Mouse (Mus musculus) limb, embryonic 13.5 days (tissue): ENCODE results near the gene N4bp1. TPM values are rescaled to one million over a fixed set of nuclear protein-coding genes. Genes with fewer than 3 reads are reported as not detected.

ENCODE experiments used
- ATAC-seq: fragments of 200-750 bp; cut with Nextera tagmentation; 2 replicates; pipeline ENCODE4 v1.8.0; 2017; ENCODE audit warnings: low read depth, moderate number of reproducible peaks, moderate TSS enrichment; ENCODE audit not compliant: low FRiP score
- H3K27ac ChIP-seq: fragments of 300-500 bp; sonication (generic); 2 replicates; pipeline ENCODE4 v1.5.1; 2015; ENCODE audit warnings: inconsistent platforms, mild to moderate bottlenecking, moderate library complexity
- H3K27me3 ChIP-seq: fragments of 300-500 bp; sonication (generic); 2 replicates; pipeline ENCODE4 v1.6.1; 2015; ENCODE audit warnings: mild to moderate bottlenecking, inconsistent platforms
- H3K36me3 ChIP-seq: fragments of 300-500 bp; sonication (generic); 2 replicates; pipeline ENCODE4 v1.6.1; 2015; ENCODE audit warnings: inconsistent platforms, mild to moderate bottlenecking, moderate library complexity
- H3K4me1 ChIP-seq: fragments of 300-500 bp; sonication (generic); 2 replicates; pipeline ENCODE4 v1.6.1; 2015; ENCODE audit warnings: inconsistent platforms
- H3K4me2 ChIP-seq: fragments of 300-500 bp; sonication (generic); replicated peaks from 2 replicates; pipeline ENCODE4 v1.6.1; 2015; ENCODE audit warnings: inconsistent platforms, mild to moderate bottlenecking, moderate library complexity
- H3K4me3 ChIP-seq: fragments of 300-500 bp; sonication (generic); 2 replicates; pipeline ENCODE4 v1.5.1; 2015; ENCODE audit warnings: moderate library complexity, mild to moderate bottlenecking, inconsistent platforms
- H3K9ac ChIP-seq: fragments of 300-500 bp; sonication (generic); 2 replicates; pipeline ENCODE4 v1.6.1; 2015; ENCODE audit warnings: mild to moderate bottlenecking, inconsistent platforms
- H3K9me3 ChIP-seq: fragments of 300-500 bp; sonication (generic); 2 replicates; pipeline ENCODE4 v1.6.1; 2016; ENCODE audit warnings: inconsistent platforms
- WGBS: fragments of 180-500 bp; shearing (Covaris S2); methylation state at CpG from one replicate; pipeline ENCODE4 v1.1.7; 2015; 5-methylcytosine and 5-hydroxymethylcytosine counted together
- polyA plus RNA-seq: library from polyadenylated mRNA; unstranded; fragments of >200 nt; fragmentation: Nextera tagmentation; extraction: Ambion mirVana; gene quantifications from 2 replicates; pipeline ENCODE4 v1.2.1, GENCODE M21; 2015

Gene N4bp1
- polyA plus RNA-seq, 1 experiment from 2014 or later = 10.9 TPM

DNA sequence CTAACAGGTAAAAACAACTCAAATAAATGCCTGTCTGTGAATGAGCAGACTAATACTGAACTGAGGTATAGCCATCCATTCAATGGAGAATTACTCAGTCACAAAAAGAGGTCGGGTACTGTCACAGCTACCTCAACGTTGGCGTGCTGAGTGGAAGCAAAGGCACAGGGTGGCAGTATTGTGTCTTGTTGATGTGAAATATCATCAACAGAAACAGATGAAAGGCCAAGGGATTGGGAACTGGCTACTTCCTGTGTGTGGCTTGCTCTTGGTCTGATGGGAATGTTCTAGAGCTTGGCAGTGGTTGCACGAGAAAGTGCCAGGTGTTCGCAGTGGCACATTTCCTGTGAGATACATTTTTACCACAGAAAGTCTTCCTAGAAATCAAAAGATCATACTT, 76.8 kb downstream of the N4bp1 start:
- Histone ChIP-seq H3K4me3 (no peak overlapping the region), H3K9me3 (no peaks in the 10 kb centered on the region), H3K27me3 (no peaks in the 10 kb centered on the region), H3K4me2 (no peak overlapping the region), H3K27ac (no peak overlapping the region), H3K36me3 (no peaks in the 10 kb centered on the region), H3K9ac (no peak overlapping the region), H3K4me1 (no peaks in the 10 kb centered on the region)
- ATAC-seq = no peak
- 70% methylated on average over 5 of the region's 5 CpGs for WGBS

DNA sequence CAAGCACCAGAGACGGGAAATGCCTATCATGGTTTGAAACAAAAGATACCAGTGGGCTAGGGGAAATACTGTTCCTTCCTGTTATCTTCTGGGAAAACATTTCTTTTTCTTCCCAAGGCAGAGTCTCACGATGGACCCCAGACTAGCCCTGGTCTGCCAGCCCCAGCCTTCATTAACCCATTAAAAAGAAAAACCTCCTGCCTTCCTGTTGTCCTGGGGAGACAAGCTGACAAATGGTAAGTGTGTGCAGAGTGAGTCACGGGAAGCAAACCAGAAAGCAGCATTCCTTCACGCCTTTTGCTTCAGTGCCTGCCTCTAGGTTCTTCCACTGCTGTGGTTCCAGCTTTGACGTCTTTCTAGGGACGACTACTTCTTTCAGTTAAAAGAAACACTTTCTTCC, 83.1 kb downstream of the N4bp1 start:
- H3K4me1 ChIP-seq = 0 out of 2 replicates have a peak, but pooled peaks cover 4% of the 10 kb centered on the region
- no peaks in the 10 kb centered on the region for H3K36me3 ChIP-seq
- no peaks in the 10 kb centered on the region for H3K9me3 ChIP-seq
- ATAC-seq = no peak
- H3K27ac ChIP-seq = no peak overlapping the region
- no peak overlapping the region for H3K9ac ChIP-seq
- H3K4me2 ChIP-seq = no peak overlapping the region
- 53% methylated on average over 6 of the region's 6 CpGs for WGBS
- H3K27me3 ChIP-seq = no peaks in the 10 kb centered on the region
- no peak overlapping the region for H3K4me3 ChIP-seq

DNA sequence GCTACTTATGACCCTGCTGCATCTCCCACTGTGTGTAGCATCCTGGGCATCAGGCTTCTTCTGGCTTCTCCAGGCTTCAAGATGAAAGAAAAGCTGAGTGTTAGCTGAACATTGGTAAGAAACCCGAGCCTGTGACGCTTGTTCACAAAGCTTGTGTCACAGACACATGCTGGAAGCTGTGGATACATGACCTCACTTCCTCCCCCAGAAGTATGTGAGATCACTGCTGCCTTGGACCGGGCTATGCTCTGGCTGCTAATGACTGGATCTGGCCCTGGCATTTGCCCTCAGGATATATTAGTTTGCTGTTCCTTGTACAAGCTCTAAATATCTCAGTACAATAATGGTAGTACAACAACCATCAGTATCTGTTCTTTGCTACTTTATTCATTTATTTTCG, 84.1 kb downstream of the N4bp1 start:
- 34% methylated on average over 4 of the region's 4 CpGs for WGBS
- Histone ChIP-seq H3K9ac (no peak overlapping the region), H3K36me3 (no peaks in the 10 kb centered on the region), H3K4me1 (0 out of 2 replicates have a peak, but pooled peaks cover 4% of the 10 kb centered on the region), H3K4me2 (no peak overlapping the region), H3K27me3 (no peaks in the 10 kb centered on the region), H3K27ac (no peak overlapping the region), H3K9me3 (no peaks in the 10 kb centered on the region), H3K4me3 (no peak overlapping the region)
- ATAC-seq = no peak; the same call in 1 of the 2 replicates

DNA sequence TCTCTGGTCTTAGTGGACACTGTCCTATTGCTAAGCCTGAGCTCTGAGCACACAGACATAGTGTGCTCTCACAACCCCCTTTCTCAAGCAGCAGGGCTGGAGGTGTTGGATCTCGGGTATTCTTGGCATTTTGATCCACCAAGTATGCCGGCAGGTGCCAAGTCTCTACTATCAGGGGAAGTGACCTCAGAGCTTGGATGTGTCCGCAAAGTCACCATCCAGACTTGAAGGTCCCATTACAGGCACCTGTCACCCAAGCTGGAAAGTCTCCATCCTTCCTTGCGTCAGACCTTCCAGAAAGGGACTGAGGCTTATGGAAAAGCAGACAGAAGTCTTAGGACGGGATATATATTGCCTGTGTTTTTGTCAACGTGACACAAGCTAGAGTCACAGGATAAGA, 86.9 kb downstream of the N4bp1 start:
- no peaks in the 10 kb centered on the region for H3K27me3 ChIP-seq

DNA sequence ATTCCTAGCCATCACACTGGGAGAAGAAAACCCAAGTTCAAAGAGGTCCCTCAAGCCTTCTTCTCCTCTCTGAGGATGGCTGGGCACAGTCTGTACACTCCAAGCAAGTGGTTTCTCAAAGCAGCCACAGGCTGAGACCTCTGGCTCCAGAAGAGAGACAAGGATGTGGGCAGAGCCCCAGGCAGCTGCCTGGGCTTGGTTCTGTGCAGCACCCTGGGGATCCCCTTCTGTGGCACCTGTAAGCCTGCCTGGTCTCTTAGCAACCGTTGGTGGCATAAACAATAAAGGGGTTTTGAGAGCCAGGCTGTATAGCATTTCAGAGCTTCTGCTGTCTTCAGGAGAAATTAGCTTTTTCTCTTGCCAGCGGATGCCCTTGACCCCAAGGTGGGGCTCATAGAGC, 87.4 kb downstream of the N4bp1 start:
- WGBS = 92% methylated on average over 2 of the region's 2 CpGs

More for the DNA sequence above, 86.9 kb downstream of the N4bp1 start:
- Histone ChIP-seq H3K36me3 (no peaks in the 10 kb centered on the region), H3K4me3 (no peak overlapping the region), H3K4me2 (no peak overlapping the region), H3K9me3 (no peaks in the 10 kb centered on the region), H3K4me1 (0 out of 2 replicates have a peak, but pooled peaks cover 4% of the 10 kb centered on the region), H3K27ac (no peak overlapping the region), H3K9ac (no peak overlapping the region)
- 93% methylated on average over 6 of the region's 6 CpGs for WGBS
- no peak for ATAC-seq

DNA sequence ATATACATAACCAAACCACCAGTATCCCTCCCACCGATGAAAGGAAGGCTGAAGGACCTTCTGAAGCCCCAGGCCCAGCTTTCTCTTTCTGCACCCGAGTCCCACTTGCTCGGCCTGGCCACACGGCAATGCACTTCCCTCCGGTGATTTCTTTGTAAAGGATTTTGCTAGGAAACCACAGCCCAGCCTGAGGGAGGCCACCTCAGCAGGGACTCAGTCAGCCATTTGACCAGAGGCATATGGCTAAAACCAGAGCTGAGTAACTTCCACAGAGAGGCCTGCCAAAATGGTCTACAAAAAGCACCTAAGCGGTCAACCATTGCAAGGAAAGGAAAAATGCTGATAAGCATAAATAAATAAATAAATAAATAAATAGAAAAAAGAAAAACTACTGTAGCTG, 90.3 kb downstream of the N4bp1 start:
- Histone ChIP-seq H3K9me3 (no peaks in the 10 kb centered on the region), H3K27ac (no peak overlapping the region), H3K4me2 (no peak overlapping the region), H3K36me3 (no peaks in the 10 kb centered on the region), H3K27me3 (no peaks in the 10 kb centered on the region), H3K9ac (no peak overlapping the region), H3K4me3 (no peak overlapping the region), H3K4me1 (no peaks in the 10 kb centered on the region)
- WGBS = 43% methylated on average over 6 of the region's 6 CpGs
- no peak for ATAC-seq

More for the DNA sequence above, 87.4 kb downstream of the N4bp1 start:
- Histone ChIP-seq H3K9ac (no peak overlapping the region), H3K36me3 (no peaks in the 10 kb centered on the region), H3K4me1 (0 out of 2 replicates have a peak, but pooled peaks cover 4% of the 10 kb centered on the region), H3K9me3 (no peaks in the 10 kb centered on the region), H3K27me3 (no peaks in the 10 kb centered on the region), H3K27ac (no peak overlapping the region), H3K4me3 (no peak overlapping the region), H3K4me2 (no peak overlapping the region)
- no peak for ATAC-seq

DNA sequence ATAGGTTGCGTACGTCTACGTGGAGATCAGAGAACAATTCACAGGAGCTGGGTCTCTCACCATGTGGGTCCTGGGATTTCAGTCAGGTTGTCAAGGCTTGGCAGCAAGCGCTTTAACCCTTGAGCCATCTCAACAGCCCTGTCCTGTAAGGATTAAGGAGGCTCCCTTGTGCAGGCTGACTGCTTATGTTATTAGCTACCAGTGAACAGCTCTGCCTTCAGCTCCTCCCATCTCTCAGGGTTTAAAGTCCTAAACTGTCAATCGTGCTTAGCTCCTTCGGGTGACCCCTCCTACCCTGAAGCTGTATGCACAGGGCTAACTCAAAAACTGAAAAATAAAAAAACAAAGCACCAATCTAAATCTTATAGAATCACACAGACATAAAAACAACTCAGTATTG, 93.5 kb downstream of the N4bp1 start:
- Histone ChIP-seq H3K27ac (no peak overlapping the region), H3K27me3 (no peaks in the 10 kb centered on the region), H3K9me3 (no peaks in the 10 kb centered on the region), H3K4me1 (peaks cover 9% of the 10 kb centered on the region; the same call in 1 of the 2 replicates), H3K9ac (no peak overlapping the region), H3K36me3 (no peaks in the 10 kb centered on the region), H3K4me3 (no peak overlapping the region), H3K4me2 (no peak overlapping the region)
- WGBS = 83% methylated on average over 6 of the region's 6 CpGs
- ATAC-seq = no peak

DNA sequence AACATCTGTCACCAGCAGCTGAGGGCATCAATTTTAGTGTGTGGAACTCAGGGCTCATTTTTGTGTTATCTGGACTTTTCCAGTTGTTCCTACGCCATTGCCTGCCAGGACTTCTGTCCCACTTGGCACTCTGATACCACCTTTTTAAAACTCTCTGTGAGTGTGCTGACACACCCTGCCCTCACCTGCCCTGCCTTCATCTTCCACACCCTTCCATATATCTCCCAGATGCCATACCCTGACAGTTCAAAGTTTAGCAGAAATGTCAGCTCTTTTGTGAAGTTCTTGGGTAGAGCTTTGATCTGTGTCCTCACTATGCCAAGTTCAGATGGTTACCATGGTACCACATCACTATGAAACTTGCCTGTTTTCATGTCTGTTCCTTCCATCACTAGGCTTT, 95.5 kb downstream of the N4bp1 start:
- H3K27ac ChIP-seq = no peak overlapping the region
- H3K36me3 ChIP-seq = no peaks in the 10 kb centered on the region
- no peak overlapping the region for H3K4me3 ChIP-seq
- peaks cover 9% of the 10 kb centered on the region; the same call in 1 of the 2 replicates for H3K4me1 ChIP-seq
- no peak for ATAC-seq
- no peaks in the 10 kb centered on the region for H3K9me3 ChIP-seq
- no peak overlapping the region for H3K9ac ChIP-seq
- no peak overlapping the region for H3K4me2 ChIP-seq
- WGBS = 78% methylated on average over 1 of the region's 1 CpGs
- H3K27me3 ChIP-seq = no peaks in the 10 kb centered on the region

DNA sequence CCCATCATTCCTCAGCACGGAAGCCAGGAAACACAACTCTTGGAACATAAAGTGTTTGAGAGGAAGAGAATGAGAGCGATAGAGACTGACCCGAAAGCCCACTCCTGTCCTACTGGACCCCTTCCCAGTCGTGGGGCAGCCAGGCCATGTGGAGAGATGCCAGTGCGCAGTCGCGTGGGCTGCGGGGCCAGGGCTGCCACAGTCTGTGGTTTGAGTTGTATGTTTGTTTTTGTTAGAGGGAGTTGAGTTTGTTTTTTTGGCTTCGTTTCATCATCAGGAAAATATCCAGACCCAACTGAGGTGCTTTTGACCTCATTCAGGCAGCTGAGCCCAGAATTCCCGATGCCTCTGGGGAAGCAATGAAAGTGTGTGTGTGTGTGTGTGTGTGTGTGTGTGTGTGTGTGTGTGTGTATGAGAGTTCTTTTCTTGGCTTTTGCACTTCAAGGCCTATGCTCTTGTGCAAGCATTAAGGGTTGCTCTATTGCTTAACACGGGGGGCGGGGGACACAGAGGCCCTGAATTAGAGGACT, 97.1 kb downstream of the N4bp1 start:
- H3K27me3 ChIP-seq = no peaks in the 10 kb centered on the region
- H3K27ac ChIP-seq = peak overlapping the region; percentile 6; the same call in 1 of the 2 replicates
- H3K4me1 ChIP-seq = peaks cover 9% of the 10 kb centered on the region; the same call in 1 of the 2 replicates
- 0 out of 2 replicates have a peak overlapping the region, but pooled peaks have one; percentile 19 for H3K4me2 ChIP-seq
- no peak overlapping the region for H3K4me3 ChIP-seq
- ATAC-seq = no peak
- no peaks in the 10 kb centered on the region for H3K9me3 ChIP-seq
- no peak overlapping the region for H3K9ac ChIP-seq
- WGBS = 72% methylated on average over 12 of the region's 12 CpGs
- H3K36me3 ChIP-seq = no peaks in the 10 kb centered on the region

DNA sequence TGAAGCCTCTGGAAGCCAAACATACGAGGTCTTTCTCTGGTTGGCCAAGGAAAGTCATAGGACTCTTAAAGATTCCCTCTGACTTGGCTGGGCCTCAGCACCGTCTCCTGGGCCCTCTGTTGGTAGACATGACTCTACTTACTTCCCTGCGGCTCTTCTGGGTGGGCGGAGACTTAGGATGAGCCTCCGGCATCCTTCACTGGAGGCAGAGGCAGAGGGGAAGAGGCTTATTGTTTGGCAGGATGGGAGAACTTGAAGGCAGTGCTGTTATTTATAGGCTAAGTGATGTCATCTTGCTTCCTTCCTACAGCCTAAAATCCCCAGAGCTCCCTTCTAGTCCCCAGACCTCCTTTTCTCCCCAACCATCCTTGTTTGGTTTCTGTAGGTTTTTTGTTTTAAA, 98.6 kb downstream of the N4bp1 start:
- 52% methylated on average over 5 of the region's 5 CpGs for WGBS
- H3K27ac ChIP-seq = no peak overlapping the region
- H3K9me3 ChIP-seq = no peaks in the 10 kb centered on the region
- H3K4me2 ChIP-seq = no peak overlapping the region
- H3K36me3 ChIP-seq = no peaks in the 10 kb centered on the region
- peaks cover 9% of the 10 kb centered on the region; the same call in 1 of the 2 replicates for H3K4me1 ChIP-seq
- H3K4me3 ChIP-seq = no peak overlapping the region
- ATAC-seq = no peak
- H3K9ac ChIP-seq = no peak overlapping the region
- H3K27me3 ChIP-seq = no peaks in the 10 kb centered on the region

DNA sequence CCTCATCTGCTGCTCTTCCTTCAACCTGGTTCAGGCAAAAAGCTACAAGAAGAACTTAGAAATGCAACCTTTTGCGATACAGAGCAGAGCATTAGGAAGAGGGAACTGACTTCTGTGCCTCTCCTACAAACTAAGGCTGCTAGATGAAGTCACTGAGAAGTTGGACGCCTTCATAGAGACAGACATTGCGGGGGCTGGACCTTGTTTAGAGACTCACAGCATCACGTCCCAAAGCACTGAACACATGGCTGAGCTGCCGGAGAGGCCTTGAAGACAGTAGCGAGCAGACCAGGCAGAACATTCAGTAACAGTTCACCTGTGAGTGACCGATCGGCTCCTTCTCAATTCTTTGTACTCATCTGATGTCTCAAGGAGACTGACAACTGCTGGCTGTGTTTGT, 104.0 kb downstream of the N4bp1 start:
- H3K4me1 ChIP-seq = peaks cover 6% of the 10 kb centered on the region; the same call in 1 of the 2 replicates
- H3K36me3 ChIP-seq = no peaks in the 10 kb centered on the region
- no peaks in the 10 kb centered on the region for H3K27me3 ChIP-seq
- no peaks in the 10 kb centered on the region for H3K9me3 ChIP-seq
- 92% methylated on average over 8 of the region's 8 CpGs for WGBS
- H3K4me2 ChIP-seq = no peak overlapping the region
- ATAC-seq = no peak
- H3K9ac ChIP-seq = no peak overlapping the region
- no peak overlapping the region for H3K4me3 ChIP-seq
- no peak overlapping the region for H3K27ac ChIP-seq

DNA sequence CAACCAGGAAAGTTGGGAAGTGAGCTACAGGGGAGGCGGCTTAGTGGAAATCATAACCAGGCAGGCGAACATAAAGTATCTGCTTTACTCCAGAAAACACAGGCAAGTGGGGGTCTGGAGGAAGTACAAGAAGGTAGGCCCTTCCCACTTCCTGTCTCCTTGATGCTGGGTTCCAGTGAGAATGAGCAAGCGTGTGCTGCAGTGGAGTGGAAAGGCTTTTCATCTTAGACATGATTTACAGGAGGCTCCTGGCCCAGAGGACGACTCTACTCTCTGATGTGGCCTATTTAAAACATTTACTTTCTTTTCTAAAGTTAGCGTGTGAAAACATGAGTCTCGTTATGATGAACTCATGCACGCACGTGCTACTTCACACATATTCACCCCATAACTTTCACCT, 105.9 kb downstream of the N4bp1 start:
- Histone ChIP-seq H3K9ac (no peak overlapping the region), H3K27ac (peak overlapping the region; percentile 4; the same call in 1 of the 2 replicates), H3K4me3 (no peak overlapping the region), H3K4me2 (no peak overlapping the region), H3K36me3 (no peaks in the 10 kb centered on the region), H3K27me3 (no peaks in the 10 kb centered on the region), H3K4me1 (peaks cover 6% of the 10 kb centered on the region; the same call in 1 of the 2 replicates), H3K9me3 (no peaks in the 10 kb centered on the region)
- peak; percentile 57; the same call in 1 of the 2 replicates for ATAC-seq
- 36% methylated on average over 8 of the region's 8 CpGs for WGBS
